Mouse (Mus musculus) heart, embryonic 12.5 days (tissue): ENCODE results near the gene Slc9a5. TPM values are rescaled to one million over a fixed set of nuclear protein-coding genes. Genes with fewer than 3 reads are reported as not detected.
A peak's percentile ranks its signal among the peaks of the same experiment; 100 is the strongest.

Source experiments
- ATAC-seq: fragments of 200-750 bp; cut with Nextera tagmentation; 2 replicates; pipeline ENCODE4 v1.8.0; 2017; ENCODE audit warnings: moderate TSS enrichment, moderate library complexity; ENCODE audit not compliant: insufficient number of reproducible peaks, low FRiP score
- H3K27ac ChIP-seq: fragments of 300-500 bp; sonication (generic); 2 replicates; pipeline ENCODE4 v1.5.1; 2016; ENCODE audit warnings: mild to moderate bottlenecking, moderate library complexity; ENCODE audit not compliant: poor library complexity, severe bottlenecking
- H3K27me3 ChIP-seq: fragments of 300-500 bp; sonication (generic); replicated peaks from 2 replicates; pipeline ENCODE4 v1.6.1; 2016; ENCODE audit warnings: mild to moderate bottlenecking, moderate library complexity
- H3K36me3 ChIP-seq: fragments of 300-500 bp; sonication (generic); 2 replicates; pipeline ENCODE4 v1.6.1; 2016; ENCODE audit warnings: mild to moderate bottlenecking, moderate library complexity
- H3K4me1 ChIP-seq: fragments of 300-500 bp; sonication (generic); replicated peaks from 2 replicates; pipeline ENCODE4 v1.6.1; 2016; ENCODE audit warnings: mild to moderate bottlenecking
- H3K4me2 ChIP-seq: fragments of 300-500 bp; sonication (generic); 2 replicates; pipeline ENCODE4 v1.6.1; 2016; ENCODE audit warnings: mild to moderate bottlenecking, moderate library complexity
- H3K4me3 ChIP-seq: fragments of 300-500 bp; sonication (generic); 2 replicates; pipeline ENCODE4 v1.5.1; 2016; ENCODE audit warnings: mild to moderate bottlenecking
- H3K9ac ChIP-seq: fragments of 300-500 bp; sonication (generic); 2 replicates; pipeline ENCODE4 v1.6.1; 2016; ENCODE audit warnings: mild to moderate bottlenecking, moderate library complexity
- H3K9me3 ChIP-seq: fragments of 300-500 bp; sonication (generic); replicated peaks from 2 replicates; pipeline ENCODE4 v1.6.1; 2016; ENCODE audit warnings: mild to moderate bottlenecking, moderate library complexity
- WGBS: fragments of 180-500 bp; shearing (Covaris S2); methylation state at CpG from one replicate; pipeline ENCODE4 v1.1.7; 2016; 5-methylcytosine and 5-hydroxymethylcytosine counted together
- polyA plus RNA-seq: library from polyadenylated mRNA; unstranded; fragments of >200 nt; fragmentation: Nextera tagmentation; extraction: Ambion mirVana; gene quantifications from 2 replicates; pipeline ENCODE4 v1.2.1, GENCODE M21; 2016

The Slc9a5 gene
- polyA plus RNA-seq, 1 experiment from 2014 or later, result 1.6 TPM

- Histone ChIP-seq H3K27me3 (no peaks in the 10 kb centered on the region), H3K27ac (no peak overlapping the region), H3K4me2 (no peak overlapping the region), H3K4me1 (peaks cover 36% of the 10 kb centered on the region), H3K9me3 (no peaks in the 10 kb centered on the region), H3K36me3 (peaks cover 73% of the 10 kb centered on the region), H3K4me3 (no peak overlapping the region), H3K9ac (no peak overlapping the region; the same call in 1 of the 2 replicates)
- ATAC-seq, result no peak
- 87% methylated on average over 8 of the region's 8 CpGs for WGBS
Measured at GRCm38 (mm10) chr8:105310118-105310517, 38.5 kb upstream of the Slc9a5 start.

DNA sequence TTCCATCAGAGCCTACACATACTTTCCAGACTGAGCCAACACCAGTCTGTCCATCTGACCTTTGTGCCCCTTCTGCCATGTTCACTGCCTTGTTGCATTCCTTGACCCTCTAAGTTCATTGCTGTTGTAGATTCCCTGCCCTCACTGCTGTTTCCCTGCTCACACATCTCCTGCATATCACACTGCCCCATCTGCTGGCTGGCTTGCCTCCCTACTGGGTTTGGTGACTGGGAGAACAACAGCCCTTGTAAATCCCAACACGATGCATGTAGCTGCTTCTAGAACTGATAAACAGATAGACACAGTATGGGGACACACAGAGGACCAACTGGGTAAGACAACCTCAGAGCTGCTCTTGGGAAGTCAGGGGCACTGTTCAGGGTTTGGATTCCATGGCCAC lies 36.9 kb upstream of the Slc9a5 start:
- Histone ChIP-seq H3K4me1 (peaks cover 27% of the 10 kb centered on the region), H3K9me3 (no peaks in the 10 kb centered on the region), H3K4me2 (no peak overlapping the region), H3K27ac (no peak overlapping the region), H3K27me3 (no peaks in the 10 kb centered on the region), H3K4me3 (no peak overlapping the region), H3K9ac (no peak overlapping the region), H3K36me3 (peaks cover 84% of the 10 kb centered on the region)
- ATAC-seq, result no peak
- WGBS, result 73% methylated on average over 1 of the region's 1 CpGs

DNA sequence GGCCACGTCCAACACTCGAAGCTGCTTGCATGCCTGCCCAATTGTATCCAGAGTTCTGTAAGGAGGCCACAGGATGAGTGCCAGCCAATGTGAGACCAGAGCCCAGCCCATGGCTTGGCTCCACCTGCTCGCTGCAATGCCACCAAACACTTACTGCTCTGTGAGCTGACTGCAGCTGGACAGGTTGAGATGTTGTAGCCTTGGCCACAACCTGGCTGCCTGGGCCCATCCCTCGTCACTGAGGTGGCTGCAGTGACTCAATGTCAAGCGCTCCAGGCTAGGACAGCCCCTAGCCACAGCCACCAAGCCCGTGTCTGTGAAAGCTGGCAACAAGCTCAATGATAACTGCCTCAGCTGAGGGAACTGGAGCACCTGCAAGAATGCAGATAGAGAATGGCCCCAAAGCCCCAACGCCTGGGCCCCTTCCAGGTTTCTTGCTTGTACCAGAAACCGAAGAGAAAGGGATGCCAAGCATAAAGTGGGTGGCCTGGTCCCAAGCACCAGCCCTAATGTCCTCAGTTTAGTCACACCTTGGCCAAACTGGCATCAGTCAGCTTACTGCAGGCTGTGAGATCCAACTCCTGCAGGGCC lies 35.7 kb upstream of the Slc9a5 start:
- H3K36me3 ChIP-seq, result peaks cover 76% of the 10 kb centered on the region
- WGBS, result 86% methylated on average over 8 of the region's 8 CpGs
- ATAC-seq, result no peak
- no peak overlapping the region for H3K27ac ChIP-seq
- peaks cover 25% of the 10 kb centered on the region for H3K4me1 ChIP-seq
- H3K27me3 ChIP-seq, result no peaks in the 10 kb centered on the region
- no peak overlapping the region for H3K9ac ChIP-seq
- no peak overlapping the region for H3K4me2 ChIP-seq
- H3K4me3 ChIP-seq, result no peak overlapping the region
- no peaks in the 10 kb centered on the region for H3K9me3 ChIP-seq

DNA sequence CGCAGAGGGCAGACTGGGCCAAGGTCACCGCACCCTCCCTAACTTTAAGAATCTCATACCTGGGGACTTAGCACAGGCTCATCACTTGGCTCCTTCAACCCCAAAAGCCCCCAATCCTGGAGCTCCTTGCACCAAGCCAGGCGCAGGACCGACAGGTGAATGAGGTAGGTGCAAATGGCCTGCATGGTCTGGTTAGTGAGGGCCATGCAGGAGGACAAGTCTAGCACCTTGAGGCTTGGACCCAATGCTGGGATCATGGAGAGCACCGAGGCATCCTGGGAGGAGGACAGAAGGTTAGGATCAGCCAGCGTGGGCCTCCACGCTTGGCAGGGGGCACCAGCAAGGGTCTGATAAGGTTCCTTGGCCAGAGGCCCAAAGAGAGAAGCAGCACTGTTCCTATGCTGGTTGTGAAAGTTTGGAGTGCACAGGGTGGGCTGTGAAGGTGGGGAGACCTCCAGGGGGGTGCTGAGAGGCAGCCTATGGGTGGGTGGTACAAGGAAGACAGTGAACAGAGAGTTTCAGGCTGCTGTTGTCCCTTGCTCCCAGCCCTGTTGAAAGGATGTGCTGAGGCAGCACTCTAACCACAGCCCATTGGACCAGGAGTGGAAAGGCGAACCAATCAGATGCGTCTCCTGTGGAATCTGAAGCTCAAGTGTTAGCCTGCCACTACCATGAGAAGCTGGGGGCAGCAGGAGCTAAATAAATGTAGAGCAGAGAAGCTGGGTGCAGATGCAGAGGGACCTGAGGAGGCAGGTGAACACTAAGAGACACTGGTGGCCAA lies 34.8 kb upstream of the Slc9a5 start:
- WGBS, result 65% methylated on average over 9 of the region's 9 CpGs
- Histone ChIP-seq H3K27ac (0 out of 2 replicates have a peak overlapping the region, but pooled peaks have one; percentile 6), H3K4me3 (no peak overlapping the region), H3K9me3 (no peaks in the 10 kb centered on the region), H3K9ac (no peak overlapping the region), H3K36me3 (peaks cover 75% of the 10 kb centered on the region), H3K27me3 (no peaks in the 10 kb centered on the region), H3K4me1 (peaks cover 25% of the 10 kb centered on the region), H3K4me2 (no peak overlapping the region)
- no peak; the same call in 1 of the 2 replicates for ATAC-seq

GRCm38 (mm10) chr8:105315073-105315769 lies 33.4 kb upstream of the Slc9a5 start:
- no peaks in the 10 kb centered on the region for H3K9me3 ChIP-seq
- no peak overlapping the region for H3K4me3 ChIP-seq
- H3K4me1 ChIP-seq, result peaks cover 25% of the 10 kb centered on the region
- H3K27ac ChIP-seq, result no peak overlapping the region
- no peaks in the 10 kb centered on the region for H3K27me3 ChIP-seq
- H3K9ac ChIP-seq, result no peak overlapping the region
- no peak for ATAC-seq
- no peak overlapping the region for H3K4me2 ChIP-seq
- peaks cover 73% of the 10 kb centered on the region for H3K36me3 ChIP-seq
- WGBS, result 86% methylated on average over 18 of the region's 18 CpGs

DNA sequence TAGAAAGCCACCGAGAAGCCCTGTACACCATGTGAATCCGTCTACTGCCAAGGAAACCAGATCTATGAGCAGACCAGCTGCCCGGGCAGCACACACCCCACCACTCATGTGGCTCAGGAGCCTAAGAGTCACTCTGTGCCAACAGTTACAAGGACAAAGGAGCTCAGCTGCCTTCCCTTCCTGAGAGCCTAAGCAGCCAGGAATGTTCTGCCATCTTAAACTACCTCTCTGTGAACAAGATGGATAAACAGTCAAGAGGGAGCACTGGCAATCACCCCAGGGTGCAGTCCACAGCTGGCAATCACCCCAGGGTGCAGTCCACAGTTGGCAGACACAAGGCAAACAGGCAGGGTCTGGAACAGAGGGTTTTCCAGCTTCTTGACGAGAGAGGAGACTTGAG lies 30.7 kb upstream of the Slc9a5 start:
- Histone ChIP-seq H3K4me1 (peaks cover 24% of the 10 kb centered on the region), H3K27ac (no peak overlapping the region), H3K36me3 (peaks cover 65% of the 10 kb centered on the region), H3K4me2 (no peak overlapping the region), H3K9ac (no peak overlapping the region), H3K9me3 (no peaks in the 10 kb centered on the region), H3K27me3 (no peaks in the 10 kb centered on the region), H3K4me3 (no peak overlapping the region)
- WGBS, result 88% methylated on average over 4 of the region's 4 CpGs
- ATAC-seq, result no peak

DNA sequence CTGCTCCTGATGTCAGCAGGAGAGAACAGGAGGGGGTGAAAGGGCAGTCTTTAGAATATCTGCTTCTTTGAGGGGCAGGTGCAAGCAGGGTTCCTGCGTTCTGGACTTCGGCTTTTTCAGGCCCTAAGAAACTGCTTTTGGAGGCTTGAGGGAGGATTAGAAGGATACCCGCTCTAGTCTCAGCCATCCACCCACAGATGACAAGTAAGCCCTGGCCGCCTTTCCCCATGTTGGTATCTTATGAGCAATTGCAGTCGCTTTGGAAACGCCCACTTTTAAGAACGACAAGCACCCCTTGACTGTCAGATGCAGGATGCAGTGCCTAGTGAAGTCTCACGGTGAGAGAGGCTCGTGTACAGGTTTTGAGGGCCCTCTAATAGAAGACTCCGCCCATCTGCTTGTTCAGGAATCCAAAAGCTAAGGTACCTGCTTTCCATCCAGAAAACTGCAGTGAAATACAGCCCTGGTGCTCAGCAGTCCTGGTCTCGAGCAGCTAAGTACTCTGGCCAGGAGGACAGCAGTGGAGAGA lies 29.9 kb upstream of the Slc9a5 start:
- no peak overlapping the region for H3K27ac ChIP-seq
- no peak for ATAC-seq
- H3K27me3 ChIP-seq, result no peaks in the 10 kb centered on the region
- WGBS, result 76% methylated on average over 11 of the region's 11 CpGs
- H3K9me3 ChIP-seq, result no peaks in the 10 kb centered on the region
- H3K4me3 ChIP-seq, result no peak overlapping the region
- peaks cover 16% of the 10 kb centered on the region for H3K4me1 ChIP-seq
- no peak overlapping the region for H3K9ac ChIP-seq
- H3K4me2 ChIP-seq, result no peak overlapping the region
- peaks cover 62% of the 10 kb centered on the region for H3K36me3 ChIP-seq

- H3K4me2 ChIP-seq, result no peak overlapping the region
- no peak overlapping the region; the same call in 1 of the 2 replicates for H3K27ac ChIP-seq
- no peaks in the 10 kb centered on the region for H3K9me3 ChIP-seq
- no peak overlapping the region for H3K9ac ChIP-seq
- peaks cover 19% of the 10 kb centered on the region for H3K4me1 ChIP-seq
- H3K36me3 ChIP-seq, result peaks cover 36% of the 10 kb centered on the region
- no peaks in the 10 kb centered on the region for H3K27me3 ChIP-seq
- ATAC-seq, result no peak
- 74% methylated on average over 4 of the region's 4 CpGs for WGBS
- H3K4me3 ChIP-seq, result no peak overlapping the region
Measured at GRCm38 (mm10) chr8:105323183-105323582, 25.5 kb upstream of the Slc9a5 start.

GRCm38 (mm10) chr8:105325641-105326093 lies 23.0 kb upstream of the Slc9a5 start:
- H3K4me1 ChIP-seq, result peaks cover 19% of the 10 kb centered on the region
- 0 out of 2 replicates have a peak, but pooled peaks have one; percentile 2 for ATAC-seq
- H3K27me3 ChIP-seq, result no peaks in the 10 kb centered on the region
- H3K36me3 ChIP-seq, result peaks cover 44% of the 10 kb centered on the region
- under 1% methylated on average over 12 of the region's 12 CpGs for WGBS
- H3K4me2 ChIP-seq, result peak overlapping the region; percentile 94
- H3K4me3 ChIP-seq, result peak overlapping the region; percentile 68
- H3K27ac ChIP-seq, result peak overlapping the region; percentile 46
- H3K9ac ChIP-seq, result peak overlapping the region; percentile 84
- no peaks in the 10 kb centered on the region for H3K9me3 ChIP-seq

GRCm38 (mm10) chr8:105326141-105326672 lies 22.4 kb upstream of the Slc9a5 start, which contains the start of the genes Lrrc29 and Tmem208:
Gene Lrrc29, minus strand, starts transcription at chr8:105326278.
Gene Tmem208, plus strand, starts transcription at chr8:105326354.
- peaks cover 49% of the 10 kb centered on the region for H3K36me3 ChIP-seq

More at GRCm38 (mm10) chr8:105326141-105326672, 22.4 kb upstream of the Slc9a5 start, which contains the start of the genes Lrrc29 and Tmem208:
- peak within 1 kb of the TSS; percentile 94 for H3K4me2 ChIP-seq
- no peaks in the 10 kb centered on the region for H3K9me3 ChIP-seq
- H3K9ac ChIP-seq, result peak within 1 kb of the TSS; percentile 84
- peak within 1 kb of the TSS; percentile 76 for H3K27ac ChIP-seq
- WGBS, result under 1% methylated on average over 36 of the region's 36 CpGs
- ATAC-seq, result peak; percentile 91
- H3K27me3 ChIP-seq, result no peaks in the 10 kb centered on the region
- H3K4me1 ChIP-seq, result peaks cover 19% of the 10 kb centered on the region
- H3K4me3 ChIP-seq, result peak within 1 kb of the TSS; percentile 68
